Mouse (Mus musculus) neural tube, embryonic 10.5 days (tissue): ENCODE measurements around the gene Hmgn1.
"Not testable (repeated sequence)": the region's sequence is repeated elsewhere in the genome, so short reads cannot be mapped to it uniquely, and the experiment has no call there.

Experiments used
- DNase-seq: peaks from one replicate; pipeline ENCODE4 v3.0.0-alpha.2; 2017; ENCODE audit warnings: low spot score; ENCODE audit errors: extremely low spot score

Gene Hmgn1

DNA sequence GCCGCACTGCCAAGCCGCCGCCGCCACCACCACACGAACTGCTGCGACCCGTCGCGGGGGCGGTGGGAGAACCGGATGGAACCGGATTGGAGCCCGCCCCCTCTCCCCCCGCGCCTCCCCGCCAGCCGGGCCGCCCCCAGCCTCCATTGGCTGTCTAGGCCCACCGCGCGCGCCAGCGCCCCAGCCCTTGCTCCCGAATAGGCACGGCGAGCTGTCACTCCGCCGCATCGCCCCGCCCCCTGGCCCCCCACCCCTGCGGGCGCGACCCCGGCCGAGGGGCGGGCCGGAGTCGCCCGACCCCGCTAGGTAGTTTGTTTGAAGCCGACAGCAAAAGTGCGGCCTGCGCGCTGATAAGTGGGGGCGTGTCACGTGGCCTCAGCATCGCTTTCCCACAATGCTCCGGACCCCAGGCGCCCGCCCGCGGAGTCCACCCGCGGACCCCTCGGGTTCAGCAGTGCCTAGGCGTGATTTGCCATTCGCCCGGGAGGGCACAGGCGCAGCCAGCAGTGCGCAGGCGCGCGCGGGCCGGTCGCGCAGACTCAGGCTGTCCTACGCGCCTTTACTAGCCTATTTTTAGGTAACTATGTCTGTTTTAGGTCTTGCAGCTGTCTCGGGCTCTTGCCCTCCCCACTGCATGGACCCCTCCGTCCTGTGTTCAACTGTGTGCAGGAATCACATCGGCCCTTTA is at the start of gene Hmgn1:
TSS of gene Hmgn1 (minus strand) at position 73 of the 688 bp plus-strand sequence.
- DNase-seq: peak; percentile 99

DNA sequence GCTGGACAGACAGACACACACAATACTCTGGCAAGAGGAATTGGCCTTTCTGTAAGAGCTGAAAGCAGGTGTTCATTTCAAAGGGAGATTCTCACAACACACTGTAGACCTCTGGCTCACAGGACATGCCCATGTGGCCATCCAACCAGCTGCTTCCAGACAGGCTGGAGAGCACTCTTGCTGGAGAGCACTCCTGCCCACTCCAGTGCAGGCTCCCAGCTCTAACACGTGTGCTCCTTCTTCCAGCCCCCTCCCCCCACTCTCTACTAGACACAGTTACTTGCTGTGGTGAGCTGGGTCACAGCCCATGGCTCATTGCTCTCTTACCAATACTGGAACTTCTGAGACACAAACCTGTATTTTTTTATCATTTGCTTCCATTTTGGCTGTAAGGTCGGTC is 47.9 kb upstream of the Hmgn1 start:
- DNase-seq: no peak

GRCm38 (mm10) chr16:96173648-96174047 is 46.1 kb upstream of the Hmgn1 start:
- DNase-seq: no peak

GRCm38 (mm10) chr16:96168837-96169236 is 41.3 kb upstream of the Hmgn1 start:
- DNase-seq: no peak

DNA sequence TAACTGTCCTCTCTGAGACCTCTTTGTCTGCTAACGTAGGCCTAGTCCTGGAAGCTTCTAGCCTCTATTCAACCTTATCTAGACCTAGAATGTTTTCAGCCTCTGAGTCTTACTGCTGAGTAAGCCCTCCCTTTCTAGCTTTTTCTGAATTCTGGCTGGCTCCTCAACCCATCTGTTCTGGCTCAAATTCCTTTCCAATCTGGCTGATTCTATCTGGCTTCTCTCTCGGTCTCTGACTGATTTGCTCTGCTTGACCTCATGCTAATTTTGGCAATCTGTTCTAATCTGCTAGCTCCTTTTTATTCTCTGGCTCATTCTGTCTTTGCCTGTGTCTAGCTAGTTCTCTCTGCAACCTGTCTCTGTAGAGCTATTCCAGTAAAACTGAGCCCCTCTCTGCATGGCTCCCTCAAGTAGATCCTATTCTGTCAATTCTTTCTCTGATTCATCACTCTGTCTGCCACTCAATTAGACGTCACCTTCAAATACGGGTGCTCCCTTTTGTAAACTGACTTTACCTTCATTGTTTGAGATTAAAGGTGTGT is 38.3 kb upstream of the Hmgn1 start:
- DNase-seq: no peak

DNA sequence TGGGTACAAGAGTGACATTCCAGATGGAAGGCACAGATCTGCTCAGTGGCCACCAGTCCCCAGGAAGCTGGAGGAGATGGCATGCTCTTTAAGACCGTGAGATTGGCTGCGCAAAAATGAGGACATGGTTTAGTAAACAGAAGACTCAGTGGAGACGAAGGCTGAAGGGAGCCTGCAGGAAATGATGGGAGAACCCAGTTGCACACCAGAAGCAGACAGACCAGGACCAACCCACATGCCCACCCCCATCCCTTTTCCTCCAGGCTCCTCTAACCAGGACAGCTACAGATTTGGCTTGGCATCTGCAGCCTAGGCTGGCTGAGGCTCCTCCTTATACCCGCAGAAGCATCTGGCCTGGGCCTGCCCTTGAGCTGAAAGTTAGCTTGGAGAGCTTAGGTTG is 33.8 kb upstream of the Hmgn1 start:
- no peak for DNase-seq

- no peak for DNase-seq
These were observed 33.4 kb upstream of the Hmgn1 start for GRCm38 (mm10) chr16:96160927-96161326.

GRCm38 (mm10) chr16:96159794-96160346 is 32.3 kb upstream of the Hmgn1 start:
- no peak for DNase-seq

DNA sequence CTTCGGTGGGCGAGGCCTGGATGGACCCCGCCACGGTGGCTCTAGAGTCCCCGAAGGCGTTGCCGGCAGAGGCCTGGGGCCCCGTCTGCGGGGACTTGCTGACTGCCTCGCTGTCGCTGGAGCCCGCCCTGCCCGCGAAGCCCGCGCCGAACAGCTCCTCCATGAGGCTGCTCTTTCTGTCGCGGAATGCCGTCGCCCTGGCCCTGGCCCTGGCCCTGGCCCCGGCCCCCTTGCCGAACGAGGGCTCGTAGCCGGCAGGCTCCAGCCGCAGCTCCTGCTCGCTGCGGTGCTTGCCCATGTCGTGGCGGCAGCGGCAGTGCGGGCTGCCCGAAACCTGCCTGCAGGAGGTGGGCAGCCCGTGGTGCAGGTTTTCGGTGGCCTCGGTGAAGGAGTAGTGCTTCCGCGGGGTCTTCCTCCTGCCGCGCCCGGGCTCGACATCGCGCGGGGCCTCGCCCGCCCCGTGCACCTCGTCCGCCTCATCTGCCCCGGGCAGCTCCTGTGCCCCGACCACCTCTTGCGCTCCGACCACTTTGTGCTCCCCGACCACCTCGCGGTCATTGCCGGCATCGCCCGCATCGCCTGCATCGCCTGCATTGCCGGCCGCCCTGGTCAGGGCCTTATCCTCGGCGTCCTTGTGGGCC is 31.7 kb upstream of the Hmgn1 start:
- DNase-seq: peak; percentile 84

DNA sequence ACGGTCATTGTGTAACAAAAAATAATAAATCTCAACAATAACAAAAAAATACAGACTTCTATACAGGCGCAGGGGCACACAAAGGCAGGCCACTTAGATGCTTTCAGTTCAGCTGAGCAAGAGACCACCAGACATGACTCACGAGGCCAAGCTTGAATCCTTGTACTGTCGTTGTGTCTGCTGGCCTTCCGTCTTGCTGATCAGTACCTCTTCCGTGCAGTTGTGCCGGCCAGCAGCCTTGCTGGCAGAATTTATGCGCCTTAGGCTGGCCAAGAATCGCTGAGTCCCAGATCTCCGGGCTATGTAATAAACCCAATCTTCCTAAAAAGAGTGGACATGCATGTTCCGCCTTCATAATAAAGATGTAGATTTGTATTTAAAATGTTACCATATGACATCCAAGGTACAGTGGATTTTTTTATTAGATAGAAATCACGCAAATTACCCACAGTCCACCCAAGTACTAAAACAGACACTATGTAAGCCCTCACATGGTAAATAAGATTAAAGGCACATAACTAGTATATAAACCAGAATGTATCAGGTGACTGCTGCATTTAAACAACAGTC is 31.1 kb upstream of the Hmgn1 start:
- no peak for DNase-seq

DNA sequence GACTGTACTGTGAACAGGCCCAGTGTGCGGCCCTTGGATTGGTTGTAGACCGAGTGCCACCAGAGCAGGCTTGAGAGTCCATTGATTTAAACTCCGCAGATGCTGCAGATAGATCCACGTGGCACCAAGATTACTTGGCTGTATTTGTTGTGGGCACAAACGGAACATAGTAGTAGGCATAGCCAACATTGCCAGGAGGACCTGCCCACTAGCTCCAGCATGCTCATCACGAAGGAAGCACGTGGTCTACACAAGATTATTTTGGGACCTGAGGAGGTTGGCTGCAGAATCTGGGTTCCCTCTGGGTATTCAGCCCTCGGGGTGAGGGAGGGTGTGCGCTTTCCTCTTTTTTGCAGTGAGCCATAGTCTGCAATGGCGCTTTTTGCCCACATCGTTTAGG is 29.6 kb upstream of the Hmgn1 start:
- no peak for DNase-seq

GRCm38 (mm10) chr16:96156019-96156418 is 28.5 kb upstream of the Hmgn1 start:
- DNase-seq: no peak

DNA sequence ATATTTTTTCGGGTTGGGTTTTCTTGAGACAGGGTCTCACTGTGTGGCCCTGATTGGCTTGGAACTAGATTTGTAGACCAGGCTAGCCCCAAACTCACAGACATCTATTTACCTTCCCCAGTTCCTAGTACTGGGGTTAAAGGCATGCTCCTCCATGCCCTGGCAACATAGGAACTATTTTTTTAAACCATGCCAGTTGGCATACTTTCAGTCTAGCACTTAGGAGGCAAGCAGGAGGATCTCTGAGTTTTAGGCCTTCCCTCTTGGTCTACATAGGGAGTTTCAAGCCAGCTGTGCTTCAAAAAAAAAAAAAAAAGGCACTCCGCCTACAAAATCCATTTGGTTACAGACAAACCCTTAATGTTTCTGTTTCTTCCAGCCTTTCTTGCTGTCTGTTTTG is 26.9 kb upstream of the Hmgn1 start:
- no peak for DNase-seq

DNA sequence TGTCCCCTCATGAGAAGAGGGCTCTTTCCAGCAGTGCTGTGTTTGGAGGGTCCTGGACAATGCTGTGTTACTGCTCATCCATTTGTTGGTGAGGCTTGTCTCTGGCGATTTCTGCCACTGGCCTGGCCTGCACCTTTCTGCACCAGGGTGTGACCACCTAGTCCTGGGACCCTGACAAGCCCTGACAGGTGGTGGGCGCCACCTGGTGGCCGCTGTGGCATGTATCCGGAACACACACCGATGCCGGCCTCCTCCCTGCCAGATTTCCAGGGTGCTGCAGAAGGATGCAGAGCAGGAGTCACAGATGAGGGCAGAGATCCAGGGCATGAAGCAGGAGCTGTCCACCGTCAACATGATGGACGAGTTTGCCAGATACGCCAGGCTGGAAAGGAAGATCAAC is 24.0 kb upstream of the Hmgn1 start:
- DNase-seq: peak; percentile 77

DNA sequence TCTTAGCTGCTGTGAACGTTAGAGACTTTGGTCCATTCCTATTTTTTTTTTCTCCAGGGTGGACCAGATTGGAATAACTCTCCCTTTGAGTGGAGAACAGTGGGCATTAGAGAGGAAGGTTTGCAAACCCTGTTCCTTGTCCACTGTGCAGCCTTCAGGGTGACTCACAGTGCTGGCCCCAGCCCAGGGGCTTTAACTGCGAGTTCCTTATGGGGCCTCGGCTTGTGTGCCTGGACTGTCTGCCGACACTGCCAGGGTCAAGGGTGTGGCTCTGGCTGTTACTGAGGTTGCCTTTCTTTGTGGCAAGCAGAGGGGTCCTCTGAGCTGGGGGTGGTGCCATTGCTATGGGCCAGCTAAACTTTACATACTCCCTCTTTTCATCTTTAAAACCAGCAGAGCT is 23.5 kb upstream of the Hmgn1 start:
- no peak for DNase-seq

DNA sequence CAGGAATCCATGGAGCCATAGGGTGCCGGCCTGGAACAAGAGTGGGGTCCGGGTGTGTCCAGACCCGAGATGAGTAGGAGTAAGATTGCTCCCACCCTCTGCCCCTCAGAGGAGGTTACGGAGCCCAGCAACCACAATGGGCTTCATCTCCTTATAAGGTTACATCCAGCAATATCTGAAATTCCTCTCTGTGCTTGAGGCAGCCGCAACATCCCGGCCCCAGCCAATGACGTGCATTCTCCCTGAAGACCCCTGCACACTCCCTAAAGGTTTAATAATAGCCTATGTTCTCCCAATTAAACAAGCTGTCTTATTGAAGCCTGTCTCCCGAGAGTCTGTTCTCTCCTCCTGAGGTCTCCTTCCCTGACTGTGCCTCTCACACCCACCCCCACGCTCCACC is 21.8 kb upstream of the Hmgn1 start:
- no peak for DNase-seq

GRCm38 (mm10) chr16:96148834-96149233 is 21.3 kb upstream of the Hmgn1 start:
- DNase-seq: no peak

DNA sequence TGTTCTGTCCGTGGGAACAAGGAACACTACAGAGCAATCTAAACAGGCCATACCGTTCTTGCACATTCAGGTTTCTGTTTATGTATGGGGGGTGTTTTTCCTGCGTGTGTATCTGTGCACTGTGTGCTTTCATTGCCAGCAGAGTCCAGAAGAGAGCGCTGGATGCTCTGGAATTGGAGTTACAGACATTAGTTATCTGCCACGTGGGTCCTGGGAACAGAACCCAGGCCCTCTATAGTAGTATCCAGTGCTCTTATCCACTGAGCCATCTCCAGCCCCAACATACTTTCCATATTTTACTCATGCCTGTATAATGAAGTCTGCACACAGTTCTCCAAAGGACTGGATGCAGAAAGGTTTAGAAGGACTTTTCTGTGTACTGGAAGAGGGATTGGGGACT is 18.3 kb upstream of the Hmgn1 start:
- DNase-seq: no peak

- peak; percentile 100 for DNase-seq
These were observed 17.7 kb upstream of the Hmgn1 start, which contains the start of gene Wrb for GRCm38 (mm10) chr16:96145110-96145800. Wrb (plus strand) TSS chr16:96145407.

DNA sequence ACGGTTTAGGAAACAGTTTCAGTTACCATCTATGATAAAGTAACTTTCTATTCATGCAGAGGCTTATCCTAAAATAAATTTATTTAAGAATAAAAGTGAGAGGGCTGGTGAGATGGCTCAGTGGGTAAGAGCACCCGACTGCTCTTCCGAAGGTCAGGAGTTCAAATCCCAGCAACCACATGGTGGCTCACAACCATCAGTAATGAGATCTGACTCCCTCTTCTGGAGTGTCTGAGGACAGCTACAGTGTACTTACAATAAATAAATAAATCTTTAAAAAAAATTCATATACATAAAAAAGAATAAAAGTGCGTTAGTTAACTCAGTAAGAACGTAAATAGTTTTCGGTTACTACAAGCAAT is 17.2 kb upstream of the Hmgn1 start:
- not testable (repeated sequence) for DNase-seq

GRCm38 (mm10) chr16:96128466-96128865 is 937 bp upstream of the Hmgn1 start:
- DNase-seq: no peak

GRCm38 (mm10) chr16:96127288-96127656 is 257 bp downstream of the Hmgn1 start:
- DNase-seq: no peak
